Mouse (Mus musculus): Measurements from ENCODE around the gene March5.
"Not testable (repeated sequence)": the region's sequence is repeated elsewhere in the genome, so short reads cannot be mapped to it uniquely, and the experiment has no call there.

March5 gene

DNA sequence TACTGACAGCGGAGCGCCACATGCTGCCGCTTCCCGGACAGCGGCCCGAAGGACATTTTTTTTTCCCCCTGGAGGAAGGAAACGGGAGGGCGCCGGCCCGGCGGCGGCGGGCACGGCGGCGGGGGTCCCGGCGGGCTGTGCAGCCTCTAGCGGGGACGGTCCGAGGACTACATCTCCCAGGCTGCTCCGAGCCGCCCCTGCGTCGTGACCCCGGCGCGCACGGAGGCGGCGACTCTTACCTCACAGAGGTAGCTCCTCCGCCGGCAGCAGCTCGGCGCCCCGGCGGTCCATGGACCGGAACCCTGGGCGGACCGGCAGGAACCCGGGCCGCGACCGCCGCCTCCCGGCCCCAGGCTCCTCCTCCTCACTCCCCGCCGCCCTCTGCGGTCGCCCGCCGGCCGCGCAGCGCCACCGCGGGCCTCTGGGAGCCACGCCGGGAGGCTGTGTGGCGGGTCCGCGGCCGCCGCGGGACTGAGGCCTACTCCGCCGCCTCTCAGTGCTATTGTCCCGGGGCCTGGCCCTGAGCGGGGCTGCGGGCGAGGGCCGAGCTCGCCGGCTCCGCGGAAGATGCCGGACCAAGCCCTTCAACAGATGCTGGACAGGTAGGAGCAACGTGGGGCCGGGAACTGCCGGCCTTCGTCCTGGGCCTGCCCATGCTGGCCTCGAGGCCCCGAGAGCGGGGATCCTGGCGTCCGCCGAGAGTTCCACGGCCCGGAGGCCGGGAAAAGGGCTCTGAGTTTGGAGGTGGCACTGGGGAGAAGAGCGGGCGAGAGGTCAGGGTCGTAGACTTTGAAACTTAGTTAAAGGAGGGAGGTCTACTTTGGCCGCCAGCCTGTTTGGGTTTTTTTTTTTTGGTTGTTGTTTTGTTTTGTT, at the start of gene March5:
Gene March5, plus strand, starts transcription at position 241 of the 873 bp plus-strand sequence.
- DNase-seq (ENCODE audit: extremely low read depth, low read depth) = peak; percentile 46

DNA sequence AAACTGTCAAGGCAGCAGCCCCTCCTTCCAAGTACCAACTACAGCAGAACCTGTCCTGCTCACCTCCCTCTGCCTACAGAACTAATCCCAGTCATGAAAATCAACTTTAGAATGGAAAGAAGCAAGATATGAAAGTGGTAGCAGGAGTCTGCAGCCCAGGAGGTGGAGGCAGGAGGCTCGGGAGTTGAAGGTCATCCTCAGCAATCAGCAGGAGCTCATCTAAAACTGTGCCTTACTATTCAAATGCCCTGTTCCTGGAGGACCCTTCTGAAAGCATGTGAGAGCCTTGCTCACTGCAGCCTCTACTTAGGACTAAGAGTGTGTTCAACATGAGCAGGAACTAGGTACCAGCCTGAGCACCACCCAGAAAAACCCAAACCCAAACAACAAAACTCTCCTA, 35.2 kb upstream of the March5 start:
- no peak for DNase-seq (ENCODE audit: extremely low read depth, low read depth)

- peak; percentile 32 for DNase-seq (ENCODE audit: extremely low read depth, low read depth)
Measured at GRCm38 (mm10) chr19:37172566-37173130, 34.7 kb upstream of the March5 start.

DNA sequence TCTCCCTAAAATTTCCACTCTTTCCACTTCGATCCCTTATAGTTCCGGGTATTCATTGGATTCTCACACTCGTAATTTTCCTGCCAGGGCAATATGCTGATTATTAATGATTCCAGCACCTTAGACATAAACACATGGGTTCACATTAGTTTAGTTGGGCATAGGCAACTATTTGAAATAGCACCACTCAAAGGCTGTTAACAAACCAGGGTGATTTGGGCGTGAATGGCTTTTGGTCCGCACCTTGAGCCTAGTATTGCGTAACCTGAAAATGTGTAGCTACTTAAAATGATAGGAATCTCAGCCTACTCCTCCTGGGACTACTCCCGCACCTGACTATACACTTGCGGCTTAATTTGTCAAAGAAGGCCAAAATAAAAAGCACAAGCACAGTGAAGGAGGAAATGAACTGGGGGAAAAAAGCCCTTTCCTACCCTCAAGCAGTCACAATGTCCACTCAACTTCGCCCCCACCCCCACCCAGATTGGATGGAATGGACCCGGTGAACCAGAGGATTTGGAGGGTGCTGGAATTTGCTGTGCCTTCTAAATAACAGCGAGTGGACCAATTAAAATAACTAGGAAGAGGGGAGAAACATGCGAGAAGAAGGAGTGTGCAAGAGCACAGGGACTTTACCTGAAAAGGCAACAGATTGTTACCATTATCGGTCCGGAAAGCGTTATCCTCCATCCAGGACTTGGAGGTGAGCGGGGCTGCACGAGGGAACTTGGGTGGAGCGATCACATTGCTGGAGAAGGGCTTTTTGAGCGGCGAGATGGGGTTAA, 33.8 kb upstream of the March5 start:
- no peak for DNase-seq (ENCODE audit: extremely low read depth, low read depth)

GRCm38 (mm10) chr19:37174116-37174715, 33.1 kb upstream of the March5 start:
- no peak for DNase-seq (ENCODE audit: extremely low read depth, low read depth)

- DNase-seq (ENCODE audit: extremely low read depth, low read depth) = peak; percentile 80
Measured at GRCm38 (mm10) chr19:37174716-37175435, 32.5 kb upstream of the March5 start.

DNA sequence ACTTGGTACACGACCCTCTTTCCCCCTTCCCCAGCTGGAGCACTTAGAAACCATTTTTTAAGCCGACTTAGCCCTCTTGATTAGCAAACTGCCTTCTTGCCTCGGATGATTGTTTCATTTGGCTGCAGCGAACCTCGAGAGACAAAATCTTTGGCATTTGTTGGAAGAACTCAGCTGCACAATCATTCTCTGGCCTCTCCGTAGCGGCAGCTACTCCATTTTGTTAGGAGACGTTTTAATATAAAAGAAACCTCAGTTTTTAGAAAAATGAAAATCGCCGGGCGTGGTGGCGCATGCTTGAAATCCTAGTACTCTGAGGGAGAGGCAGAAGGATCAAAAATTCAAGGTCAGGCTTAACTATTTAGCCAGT, 31.9 kb upstream of the March5 start:
- DNase-seq (ENCODE audit: extremely low read depth, low read depth) = no peak

DNA sequence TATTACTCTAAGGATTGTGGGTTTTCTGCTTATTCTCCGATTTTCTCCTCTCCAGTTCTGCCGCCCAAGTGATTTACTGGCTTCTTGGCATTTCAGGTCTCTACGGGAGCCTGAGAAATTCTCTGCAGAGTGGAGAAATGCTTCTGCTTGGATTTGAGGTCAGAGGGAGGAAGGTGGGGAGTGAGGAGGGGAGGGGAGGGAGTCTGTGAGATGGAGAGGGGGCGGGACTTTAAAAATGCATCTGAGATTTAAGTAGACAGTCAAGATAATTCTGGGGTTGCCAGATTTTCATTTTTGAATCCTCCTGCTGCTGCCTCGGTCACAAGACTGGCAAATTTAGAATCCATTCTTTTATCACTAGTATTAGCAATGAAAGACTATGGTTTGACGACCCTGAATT, 31.4 kb upstream of the March5 start:
- no peak for DNase-seq (ENCODE audit: extremely low read depth, low read depth)

- no peak for DNase-seq (ENCODE audit: extremely low read depth, low read depth)
Measured at GRCm38 (mm10) chr19:37176879-37177462, 30.4 kb upstream of the March5 start.

- DNase-seq (ENCODE audit: extremely low read depth, low read depth) = peak; percentile 43
Measured at GRCm38 (mm10) chr19:37177819-37178708, 29.3 kb upstream of the March5 start.

DNA sequence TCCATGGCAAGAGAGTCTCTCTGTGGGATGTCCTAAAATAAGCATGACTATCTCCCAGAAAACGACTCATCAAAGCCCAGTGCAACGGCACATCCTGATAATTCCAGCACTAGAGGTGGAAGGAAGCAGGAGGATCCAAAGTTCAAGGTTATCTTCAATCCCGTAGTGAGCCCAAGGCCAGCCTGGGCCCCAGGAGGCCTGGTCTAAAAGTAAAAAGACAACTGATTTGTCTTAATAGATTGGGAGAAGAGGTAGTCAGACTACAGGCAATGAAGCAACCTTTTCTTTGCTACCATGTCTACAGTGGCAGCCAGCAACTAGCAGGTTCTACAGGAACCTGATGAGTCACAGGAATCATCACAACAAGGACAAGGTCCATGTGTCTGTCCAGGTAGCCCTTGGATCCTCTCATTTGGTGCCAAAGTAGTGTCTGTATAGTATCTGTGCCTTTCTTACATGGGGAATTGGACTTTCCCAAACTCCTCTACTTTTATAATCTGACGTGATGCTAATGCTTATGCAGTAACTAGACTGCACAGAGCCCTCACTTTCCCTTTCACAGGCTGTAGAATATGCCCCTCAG, 18.9 kb upstream of the March5 start:
- DNase-seq (ENCODE audit: extremely low read depth, low read depth) = no peak

GRCm38 (mm10) chr19:37192475-37193058, 14.8 kb upstream of the March5 start:
- no peak for DNase-seq (ENCODE audit: extremely low read depth, low read depth)

DNA sequence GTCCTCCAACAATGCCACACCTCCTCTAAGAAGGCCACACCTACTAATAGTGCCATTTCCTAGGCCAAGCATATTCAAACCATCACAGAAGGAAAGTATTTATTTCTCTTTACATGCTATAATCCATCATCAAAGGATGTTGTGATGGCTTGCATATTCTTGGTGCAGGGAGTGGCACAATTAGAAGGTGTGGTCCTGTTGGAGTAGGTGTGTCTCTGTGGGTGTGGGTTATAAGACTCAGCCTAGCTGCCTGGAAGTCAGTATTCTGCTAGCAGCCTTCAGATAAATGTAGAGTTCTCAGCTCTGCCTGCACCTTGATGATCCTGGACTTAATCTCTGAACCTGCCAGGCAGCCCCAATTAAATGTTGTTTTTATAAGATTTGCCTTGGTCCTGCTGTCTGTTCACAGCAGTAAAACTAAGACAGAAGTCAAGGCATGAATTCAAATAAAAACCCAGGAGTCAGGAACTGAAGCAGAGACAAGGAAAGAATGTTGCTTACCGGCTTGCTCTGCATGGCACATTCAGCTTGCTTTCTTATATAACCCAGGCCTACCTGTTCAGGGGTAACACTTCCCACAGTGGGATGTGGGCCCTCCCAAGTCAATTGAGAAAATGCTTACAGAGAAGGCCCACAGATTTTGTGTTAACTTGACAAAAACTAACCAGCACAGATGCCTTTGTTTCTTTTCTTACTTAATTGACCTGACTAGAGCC, 9.0 kb upstream of the March5 start:
- DNase-seq (ENCODE audit: extremely low read depth, low read depth) = no peak

GRCm38 (mm10) chr19:37199889-37200288, 7.5 kb upstream of the March5 start:
- DNase-seq (ENCODE audit: extremely low read depth, low read depth) = no peak

DNA sequence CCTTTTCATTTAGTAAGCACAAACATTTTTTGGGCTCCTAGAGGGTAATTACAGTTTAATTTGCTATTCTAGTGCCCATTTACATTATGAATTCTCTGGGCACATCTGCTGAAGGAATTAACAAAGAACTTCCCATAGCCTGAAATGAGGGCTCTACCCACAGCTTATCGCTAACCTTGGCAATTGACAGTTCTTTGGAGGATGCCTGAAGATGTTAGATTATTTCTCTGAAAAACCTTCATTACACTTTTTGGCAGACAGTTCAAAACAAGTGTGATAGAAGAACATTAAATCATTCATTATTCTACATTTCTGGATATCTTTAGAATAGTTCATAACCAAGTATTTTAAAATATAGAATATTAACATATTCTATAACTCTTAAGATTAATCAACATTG, 4.0 kb upstream of the March5 start:
- no peak for DNase-seq (ENCODE audit: extremely low read depth, low read depth)

- not testable (repeated sequence) for DNase-seq (ENCODE audit: extremely low read depth, low read depth)
Measured at GRCm38 (mm10) chr19:37205155-37205554, 2.2 kb upstream of the March5 start.

- no peak for DNase-seq (ENCODE audit: extremely low read depth, low read depth)
Measured at GRCm38 (mm10) chr19:37206641-37207302, 571 bp upstream of the March5 start.

Data from MEL-GATA-1-ER (cell line).